Mouse (Mus musculus) lung, postnatal 25 days (tissue): ENCODE measurements at regions not wholly inside any gene's neighbourhood (a gene's known extent, or its start where the extent isn't known, plus 50 kb on each side); places are given as distances from the start of the nearest gene placed in this dataset.

Experiments
- DNase-seq: peaks from one replicate; pipeline ENCODE4 v3.0.0; 2022; ENCODE audit warnings: low spot score

DNA sequence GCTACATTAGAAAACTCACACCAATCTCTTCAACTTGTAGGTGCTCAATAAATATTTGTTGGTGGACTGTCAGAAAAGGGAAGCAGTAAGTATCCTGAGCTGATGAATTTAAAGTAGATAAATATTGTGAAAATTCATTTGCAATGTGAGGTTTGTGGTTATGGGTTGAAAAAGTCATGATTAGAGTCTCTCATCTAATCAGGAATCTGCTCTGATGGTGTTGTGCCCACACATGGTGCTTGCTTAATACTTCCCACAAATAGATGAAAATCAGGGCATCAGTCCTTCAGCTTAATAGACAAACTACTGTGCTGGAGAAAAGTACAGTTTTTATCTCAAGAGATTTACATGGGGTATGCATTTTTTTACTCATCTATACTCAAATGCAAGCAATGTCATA lies 59.9 kb downstream of the S1pr1 start:
- no peak for DNase-seq

GRCm38 (mm10) chr3:115652236-115652635 lies 62.6 kb downstream of the S1pr1 start:
- no peak for DNase-seq

GRCm38 (mm10) chr3:115649338-115650117 lies 65.3 kb downstream of the S1pr1 start:
- no peak for DNase-seq

GRCm38 (mm10) chr3:115646993-115647392 lies 67.9 kb downstream of the S1pr1 start:
- DNase-seq = no peak

DNA sequence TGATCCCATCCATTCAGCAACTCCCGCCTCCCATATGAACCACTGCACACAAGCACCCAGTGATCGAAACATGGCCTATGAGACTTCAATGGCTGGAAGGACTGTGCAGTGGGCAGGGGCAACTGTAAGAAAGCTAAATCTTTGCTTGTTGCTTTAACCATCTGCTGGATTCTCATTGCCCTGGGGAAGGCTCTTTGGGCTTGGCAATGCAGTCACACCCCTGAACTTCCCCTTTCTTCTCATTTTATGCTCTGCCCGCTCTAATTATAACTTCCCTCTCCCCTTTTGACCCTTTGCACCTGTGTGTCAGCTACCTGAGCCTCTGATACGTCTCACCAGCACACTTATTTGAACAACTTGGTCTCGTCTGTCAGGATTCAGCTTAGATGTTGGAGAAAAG lies 70.6 kb downstream of the S1pr1 start:
- peak; percentile 12 for DNase-seq

DNA sequence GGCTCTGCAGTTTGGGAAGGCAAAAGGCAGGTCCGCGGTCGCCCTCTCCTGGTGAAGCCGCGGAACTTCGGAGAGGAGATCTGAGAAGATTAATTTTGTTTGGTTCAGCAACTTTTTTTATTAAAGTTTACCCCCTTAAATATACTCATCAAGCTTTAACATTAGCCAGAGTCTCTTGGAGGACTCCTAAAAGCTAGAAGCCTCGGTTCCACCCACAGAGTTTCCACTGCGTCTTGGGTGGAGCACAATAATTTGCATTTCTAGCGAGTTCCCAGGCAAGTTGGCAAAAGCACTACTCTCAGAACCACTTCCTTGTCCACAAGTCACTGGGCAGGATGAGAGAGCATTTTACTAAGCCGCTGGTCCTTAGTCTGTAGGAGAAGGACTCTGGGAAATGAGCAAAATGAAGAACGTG lies 72.0 kb downstream of the S1pr1 start:
- peak; percentile 77 for DNase-seq

DNA sequence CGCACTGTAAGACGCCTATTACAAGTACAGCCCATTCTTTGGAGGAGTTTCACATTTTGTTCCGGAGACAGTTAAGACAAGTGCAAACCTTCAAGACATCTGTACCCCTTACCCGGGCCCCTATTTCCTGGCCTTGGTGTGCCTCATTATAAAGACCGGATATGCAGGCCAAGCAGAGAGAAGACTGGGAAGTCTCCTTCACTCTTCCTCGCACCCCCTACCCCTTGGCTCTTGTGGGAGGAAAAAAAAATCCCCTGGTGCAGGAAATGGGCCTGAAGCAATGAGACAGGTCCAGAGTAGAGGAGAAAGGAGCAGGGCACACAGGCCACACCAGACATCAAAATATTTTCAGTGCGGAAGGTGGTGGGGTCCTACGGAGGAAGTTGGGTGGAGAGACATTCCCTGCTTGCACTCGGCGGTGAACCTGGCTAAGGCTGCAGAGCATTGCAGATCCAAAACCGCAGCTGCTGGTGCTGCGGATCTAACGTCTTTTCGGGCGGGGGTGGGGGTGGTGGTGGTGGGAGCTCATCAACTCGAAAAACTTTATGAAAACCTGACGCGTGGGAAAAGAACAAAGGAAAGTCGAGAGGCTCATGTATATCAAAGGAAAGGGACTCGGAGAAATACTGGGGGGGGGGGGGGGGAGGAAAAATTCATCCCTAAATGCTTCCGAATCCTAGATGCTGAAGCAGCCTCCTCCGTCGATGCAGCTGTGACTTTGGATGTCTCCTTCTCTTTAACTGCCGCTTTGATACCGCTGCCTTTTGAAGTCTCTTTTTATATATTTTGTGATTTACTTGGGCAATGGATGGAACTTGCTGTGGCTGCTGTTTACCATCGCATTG lies 72.6 kb downstream of the S1pr1 start:
- DNase-seq = peak; percentile 13

DNA sequence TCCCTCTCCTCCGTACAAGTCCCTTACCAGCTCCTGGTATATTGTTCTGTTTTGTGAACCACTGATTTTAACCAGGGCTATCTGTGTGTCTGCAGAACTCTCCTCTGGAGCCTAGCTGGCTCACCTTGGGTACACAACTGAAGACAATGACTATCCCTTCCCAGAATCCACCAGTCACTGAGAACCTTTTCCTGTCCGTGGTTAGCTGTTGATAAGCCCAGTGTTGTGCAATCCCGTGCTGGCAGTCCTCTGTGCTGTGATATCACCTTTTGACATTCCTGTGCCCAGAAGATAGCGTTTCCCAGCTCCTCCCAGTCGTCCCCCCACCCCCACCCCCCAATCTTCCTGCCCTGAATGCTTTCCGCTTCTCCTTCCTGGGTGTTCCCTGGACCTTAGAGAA lies 73.5 kb downstream of the S1pr1 start:
- peak; percentile 59 for DNase-seq

DNA sequence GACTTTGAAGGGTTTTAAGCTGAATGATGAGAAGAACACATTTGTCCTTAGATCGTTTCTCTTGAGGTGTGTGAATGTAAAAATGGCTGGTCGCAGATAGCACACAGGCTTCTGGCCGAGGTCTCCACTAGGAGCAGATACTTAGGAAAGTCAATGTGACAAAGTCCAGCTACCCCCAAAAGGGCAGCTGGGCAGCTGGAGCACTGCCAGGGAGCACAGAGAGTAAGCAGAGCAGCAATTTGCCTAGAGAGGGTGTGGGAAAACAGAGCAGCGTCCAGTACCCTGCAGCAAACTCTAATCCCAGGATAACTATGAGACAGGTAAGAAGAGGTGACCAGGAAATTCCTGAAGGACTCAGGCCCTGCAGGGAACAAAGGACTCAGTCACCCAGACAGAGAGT lies 79.4 kb downstream of the S1pr1 start:
- DNase-seq = no peak

- no peak for DNase-seq
Observed at GRCm38 (mm10) chr3:115635081-115635480, 79.8 kb downstream of the S1pr1 start.

DNA sequence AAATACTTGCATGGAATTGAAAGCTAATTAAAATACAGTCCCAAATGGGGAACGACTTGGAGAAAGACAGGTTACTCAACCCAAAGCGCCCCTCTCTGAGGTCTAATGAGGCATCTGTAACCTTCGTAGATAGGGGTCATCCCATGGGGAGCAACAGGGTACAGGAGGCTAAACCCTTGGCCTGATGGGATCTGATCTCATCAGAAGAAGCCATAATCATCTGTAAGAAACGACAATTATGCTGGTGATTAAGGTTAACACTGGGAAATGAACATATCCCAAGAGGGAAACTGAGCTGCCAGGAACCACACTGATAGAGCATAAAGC lies 82.5 kb downstream of the S1pr1 start:
- no peak for DNase-seq

DNA sequence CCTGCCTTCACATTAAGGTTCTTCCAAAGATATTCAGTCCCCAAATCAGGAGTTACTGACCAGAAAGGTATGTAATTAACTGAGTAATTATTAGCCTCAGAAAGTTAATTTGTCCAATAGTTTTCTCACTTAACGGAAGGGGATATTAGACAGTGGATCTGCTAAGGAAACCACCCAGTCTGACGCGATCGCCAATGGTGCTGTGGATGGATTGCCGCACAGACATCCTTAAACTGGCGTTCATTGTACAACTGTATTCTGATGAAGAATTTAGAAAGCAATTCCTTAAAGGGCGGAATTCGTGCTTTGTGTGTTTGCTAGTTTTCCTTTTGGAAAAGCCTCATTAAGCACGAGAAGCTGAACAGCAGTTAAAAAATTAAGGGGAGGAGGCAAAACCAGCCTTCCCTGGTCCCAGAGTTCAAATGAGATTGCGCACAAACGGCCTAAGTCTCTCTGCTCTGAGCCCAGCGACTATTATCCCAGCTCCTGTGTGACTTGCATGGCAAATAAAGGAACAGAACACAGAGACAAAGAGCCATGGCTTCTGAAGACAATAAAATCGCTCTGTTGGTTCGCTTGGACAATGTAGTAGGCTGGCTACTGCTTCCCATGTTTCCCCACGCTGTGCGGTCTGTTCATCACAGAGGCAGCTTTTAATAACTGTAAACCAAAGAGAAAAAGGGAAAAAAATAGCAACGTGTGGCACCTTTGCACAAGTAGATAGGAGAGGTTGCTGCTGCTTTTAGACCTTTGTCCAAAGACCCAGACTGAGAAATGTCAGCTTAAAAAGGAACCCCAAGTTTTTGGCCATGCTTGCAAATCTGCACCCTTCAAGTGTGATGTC lies 83.1 kb downstream of the S1pr1 start:
- DNase-seq = no peak

GRCm38 (mm10) chr3:115622920-115623319 lies 92.0 kb downstream of the S1pr1 start:
- DNase-seq = no peak

DNA sequence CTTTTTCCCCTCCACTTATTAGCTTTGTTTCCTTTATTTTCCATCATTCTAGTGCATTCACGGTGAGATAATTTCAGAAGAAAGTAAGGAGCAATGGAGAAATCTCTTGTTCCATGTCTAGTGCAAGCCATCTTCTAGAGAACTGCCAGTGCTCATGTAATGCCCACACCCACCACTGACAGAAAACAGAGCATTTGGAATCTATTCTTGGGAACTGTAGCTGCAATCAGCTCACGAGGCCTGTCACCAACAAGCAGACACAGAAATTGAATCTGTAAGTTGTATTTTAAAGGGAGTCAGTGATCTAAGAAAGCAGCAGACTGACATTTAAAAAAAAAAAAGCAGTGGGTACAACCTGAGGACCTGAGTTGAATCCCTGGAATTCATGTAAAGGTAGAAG lies 92.6 kb downstream of the S1pr1 start:
- no peak for DNase-seq

- no peak for DNase-seq
Observed at GRCm38 (mm10) chr3:115619970-115620369, 94.9 kb downstream of the S1pr1 start.

DNA sequence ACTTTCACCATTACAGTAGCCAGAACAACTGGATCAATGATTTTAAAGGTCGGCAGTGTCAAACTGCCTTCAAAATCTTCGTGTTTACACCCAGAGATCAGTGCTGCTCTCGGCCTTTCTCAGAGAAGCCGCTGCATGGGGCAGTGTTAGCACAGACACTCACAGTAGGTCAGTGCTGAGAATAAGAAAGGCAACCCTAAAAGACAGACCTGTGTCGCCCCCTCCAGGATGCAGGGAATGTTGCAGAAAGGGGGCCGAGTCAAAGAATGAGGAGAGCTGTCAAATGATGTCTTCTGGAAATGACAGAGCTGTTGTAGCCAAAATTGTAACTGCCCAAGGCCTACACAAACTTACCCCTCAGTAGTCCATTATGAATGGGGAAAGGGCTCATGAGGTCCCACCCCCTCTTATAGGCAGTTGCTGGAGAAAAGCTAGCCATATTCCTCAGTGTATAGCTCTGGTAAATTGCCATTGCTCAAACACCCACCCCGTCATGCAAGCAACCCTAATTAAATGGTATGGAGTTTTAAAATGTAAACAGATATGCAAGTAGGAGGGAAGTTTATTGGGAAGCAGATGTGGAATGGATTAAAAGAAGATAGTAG lies 98.8 kb downstream of the S1pr1 start:
- peak; percentile 2 for DNase-seq

DNA sequence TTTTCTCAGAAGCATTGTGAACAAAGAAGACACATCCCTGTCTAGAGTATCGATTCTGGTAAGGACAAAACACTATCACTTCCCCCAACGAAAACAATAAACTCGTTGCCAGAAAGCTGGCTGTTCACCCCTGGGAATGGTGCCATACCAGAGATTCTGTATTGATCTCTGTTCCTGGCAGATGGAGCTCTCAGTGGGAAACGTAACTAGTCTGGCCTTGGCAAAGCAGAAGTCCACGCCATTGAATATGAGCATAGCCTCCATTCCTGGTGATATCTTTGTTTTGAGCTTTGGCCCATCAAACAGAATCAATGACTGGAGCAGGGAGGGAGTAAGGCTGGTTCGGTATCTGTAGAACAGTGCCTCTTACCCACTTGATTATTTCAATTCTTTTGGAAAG lies 102.0 kb downstream of the S1pr1 start:
- DNase-seq = no peak

DNA sequence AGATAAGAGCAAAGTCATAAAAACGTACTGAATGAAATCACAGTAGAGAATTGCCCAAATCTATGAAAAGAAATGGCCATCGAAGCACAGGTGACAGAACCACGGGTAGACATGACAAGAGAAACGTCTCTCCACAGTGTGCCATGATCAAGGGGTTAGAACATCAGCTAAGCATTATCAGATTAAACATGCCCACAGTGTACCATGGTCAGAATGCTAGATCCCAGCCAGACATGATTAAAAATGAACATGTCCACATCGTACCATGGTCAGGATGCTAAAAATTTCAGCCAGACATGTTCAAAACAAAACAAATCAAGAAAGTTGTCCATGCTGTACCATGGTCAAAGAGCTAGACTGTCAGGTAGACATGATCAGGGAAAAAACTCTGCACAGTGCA lies 106.8 kb downstream of the S1pr1 start:
- DNase-seq = no peak

GRCm38 (mm10) chr3:115604734-115605279 lies 110.1 kb downstream of the S1pr1 start:
- no peak for DNase-seq

- no peak for DNase-seq
Observed at GRCm38 (mm10) chr3:115604267-115604666, 110.6 kb downstream of the S1pr1 start.

DNA sequence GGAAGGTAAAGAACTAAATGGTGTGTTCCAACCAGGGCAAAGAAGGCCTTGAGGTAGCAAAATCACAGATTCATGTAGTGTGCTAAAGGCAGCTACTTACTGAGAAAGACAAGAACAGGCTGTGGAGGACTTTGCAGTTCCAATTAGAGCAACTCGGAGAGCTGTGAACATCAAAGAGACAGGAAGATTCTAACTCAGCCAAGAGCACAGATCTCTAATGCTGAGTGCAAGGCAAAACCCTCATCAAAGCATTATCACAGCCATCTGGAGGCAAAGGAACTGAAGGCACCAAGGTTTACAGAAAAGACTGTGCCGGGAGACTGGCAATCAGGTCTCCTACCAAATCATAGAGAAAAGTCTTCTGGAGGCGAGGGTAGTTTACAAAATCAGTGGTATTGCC lies 111.1 kb downstream of the S1pr1 start:
- DNase-seq = no peak

DNA sequence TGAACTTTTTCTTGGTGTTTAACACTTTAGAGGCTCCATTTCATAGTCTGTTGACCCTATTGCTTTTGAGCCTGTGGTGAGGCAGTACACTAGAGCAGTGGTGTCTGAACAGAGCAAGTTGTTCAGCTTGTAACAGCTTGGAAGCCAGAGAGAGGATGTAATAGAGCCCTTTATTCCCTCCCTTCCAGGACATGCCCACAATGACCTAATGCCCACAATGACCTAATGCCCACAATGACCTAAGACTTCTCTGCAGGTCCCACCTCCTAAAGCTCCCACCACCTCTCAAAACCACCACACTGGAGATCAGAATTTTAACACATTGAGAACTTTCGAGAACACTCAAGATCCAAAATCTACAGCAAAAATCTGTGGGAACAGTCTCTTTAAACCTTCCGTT lies 115.6 kb downstream of the S1pr1 start:
- DNase-seq = no peak
